Mouse (Mus musculus): ENCODE measurements around the gene 1700001P01Rik.

GRCm38 (mm10) chr11:97775186-97775585 lies 532 bp downstream of the 1700001P01Rik start:
- no peak for TF ChIP-seq CTCF (IDR thresholded peaks at IDR 0.05; ENCODE audit: extremely low read depth, insufficient read depth, insufficient read length, insufficient replicate concordance)
- TF ChIP-seq POLR2A (IDR thresholded peaks at IDR 0.05; ENCODE audit: low read depth, low read length): no peak
